Mouse (Mus musculus): ENCODE measurements at regions not wholly inside any gene's neighbourhood (a gene's known extent, or its start where the extent isn't known, plus 50 kb on each side); places are given as distances from the start of the nearest gene placed in this dataset.

DNA sequence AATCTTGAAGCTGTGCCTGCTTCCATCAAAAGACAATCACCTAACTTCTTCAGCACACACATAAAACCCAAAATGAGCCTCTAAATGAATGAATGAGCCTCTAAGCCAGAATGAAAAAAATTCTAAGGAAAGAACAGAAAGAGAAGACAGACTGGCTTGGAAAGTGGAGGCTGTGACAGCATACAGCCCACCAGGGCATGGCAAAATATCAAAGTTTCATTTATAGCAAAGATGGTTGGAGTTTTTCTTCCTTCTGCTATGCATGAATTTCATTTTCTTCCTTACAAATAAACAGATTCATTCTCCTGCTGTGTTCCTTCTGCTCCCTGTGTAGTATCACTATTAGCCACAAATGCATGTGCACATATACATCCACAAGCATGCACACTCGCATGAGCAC, 247.7 kb upstream of the Spred2 start:
- H3K9ac ChIP-seq, result no peak overlapping the region
- no peak for ATAC-seq (ENCODE audit: insufficient read depth, low FRiP score, low read depth)
- H3K27me3 ChIP-seq (replicated peaks), result no peaks in the 10 kb centered on the region
- no peak overlapping the region for H3K4me3 ChIP-seq (replicated peaks)
- WGBS, result 92% methylated on average over 1 of the region's 1 CpGs
- H3K4me1 ChIP-seq, result no peaks in the 10 kb centered on the region
- no peak overlapping the region for H3K4me2 ChIP-seq
- H3K36me3 ChIP-seq, result no peaks in the 10 kb centered on the region
- no peaks in the 10 kb centered on the region for H3K9me3 ChIP-seq
- no peak overlapping the region for H3K27ac ChIP-seq

GRCm38 (mm10) chr11:19679041-19679440, 245.1 kb upstream of the Spred2 start:
- no peaks in the 10 kb centered on the region for H3K9me3 ChIP-seq
- H3K27ac ChIP-seq, result no peak overlapping the region
- H3K9ac ChIP-seq, result no peak overlapping the region
- H3K4me2 ChIP-seq, result no peak overlapping the region
- no peaks in the 10 kb centered on the region for H3K27me3 ChIP-seq (replicated peaks)
- WGBS, result 40% methylated on average over 2 of the region's 2 CpGs
- no peak overlapping the region for H3K4me3 ChIP-seq (replicated peaks)
- no peaks in the 10 kb centered on the region for H3K4me1 ChIP-seq
- no peaks in the 10 kb centered on the region for H3K36me3 ChIP-seq
- ATAC-seq (ENCODE audit: insufficient read depth, low FRiP score, low read depth), result no peak

- no peaks in the 10 kb centered on the region for H3K36me3 ChIP-seq
Observed at GRCm38 (mm10) chr11:19679669-19680068, 244.5 kb upstream of the Spred2 start.

GRCm38 (mm10) chr11:19701198-19701597, 223.0 kb upstream of the Spred2 start:
- Histone ChIP-seq H3K4me3 (replicated peaks) (no peak overlapping the region), H3K36me3 (no peaks in the 10 kb centered on the region), H3K9me3 (no peaks in the 10 kb centered on the region), H3K27me3 (replicated peaks) (no peaks in the 10 kb centered on the region), H3K4me1 (no peaks in the 10 kb centered on the region), H3K27ac (no peak overlapping the region), H3K4me2 (no peak overlapping the region), H3K9ac (no peak overlapping the region)
- 64% methylated on average over 3 of the region's 3 CpGs for WGBS
- no peak for ATAC-seq (ENCODE audit: insufficient read depth, low FRiP score, low read depth)

More at GRCm38 (mm10) chr11:19679669-19680068, 244.5 kb upstream of the Spred2 start:
- Histone ChIP-seq H3K9ac (no peak overlapping the region), H3K9me3 (no peaks in the 10 kb centered on the region), H3K27me3 (replicated peaks) (no peaks in the 10 kb centered on the region), H3K4me2 (no peak overlapping the region), H3K4me1 (no peaks in the 10 kb centered on the region), H3K4me3 (replicated peaks) (no peak overlapping the region), H3K27ac (no peak overlapping the region)
- 66% methylated on average over 5 of the region's 5 CpGs for WGBS
- no peak for ATAC-seq (ENCODE audit: insufficient read depth, low FRiP score, low read depth)

- WGBS, result 66% methylated on average over 6 of the region's 6 CpGs
- no peaks in the 10 kb centered on the region for H3K9me3 ChIP-seq
- H3K36me3 ChIP-seq, result no peaks in the 10 kb centered on the region
- no peak overlapping the region for H3K4me3 ChIP-seq (replicated peaks)
- no peaks in the 10 kb centered on the region for H3K27me3 ChIP-seq (replicated peaks)
- no peaks in the 10 kb centered on the region for H3K4me1 ChIP-seq
- H3K4me2 ChIP-seq, result no peak overlapping the region
- ATAC-seq (ENCODE audit: insufficient read depth, low FRiP score, low read depth), result no peak
- H3K27ac ChIP-seq, result no peak overlapping the region
- no peak overlapping the region for H3K9ac ChIP-seq
Observed at GRCm38 (mm10) chr11:19708821-19709220, 215.4 kb upstream of the Spred2 start.

DNA sequence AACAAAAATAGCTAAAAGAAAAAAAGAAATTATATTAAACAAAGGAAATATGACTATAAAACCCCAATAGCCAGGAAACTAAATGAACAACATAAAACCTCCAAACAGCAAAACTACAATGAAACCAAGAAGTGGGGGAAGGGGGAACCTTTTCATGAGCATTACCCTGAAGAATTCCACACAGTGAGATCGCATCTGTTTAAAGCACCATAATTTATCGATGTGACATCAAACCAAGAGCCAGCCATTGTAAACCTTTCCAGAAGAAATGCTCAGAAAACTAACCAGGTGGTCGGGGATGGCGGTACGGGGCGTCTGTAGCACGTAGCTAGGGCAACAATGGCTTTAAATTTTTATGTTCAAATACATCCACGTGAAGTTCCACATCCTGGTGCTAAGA, 214.8 kb upstream of the Spred2 start:
- H3K9me3 ChIP-seq, result no peaks in the 10 kb centered on the region
- H3K4me1 ChIP-seq, result no peaks in the 10 kb centered on the region
- H3K27ac ChIP-seq, result no peak overlapping the region
- ATAC-seq (ENCODE audit: insufficient read depth, low FRiP score, low read depth), result no peak
- 61% methylated on average over 8 of the region's 8 CpGs for WGBS
- no peak overlapping the region for H3K4me3 ChIP-seq (replicated peaks)
- H3K27me3 ChIP-seq (replicated peaks), result no peaks in the 10 kb centered on the region
- no peaks in the 10 kb centered on the region for H3K36me3 ChIP-seq
- H3K9ac ChIP-seq, result no peak overlapping the region
- no peak overlapping the region for H3K4me2 ChIP-seq

DNA sequence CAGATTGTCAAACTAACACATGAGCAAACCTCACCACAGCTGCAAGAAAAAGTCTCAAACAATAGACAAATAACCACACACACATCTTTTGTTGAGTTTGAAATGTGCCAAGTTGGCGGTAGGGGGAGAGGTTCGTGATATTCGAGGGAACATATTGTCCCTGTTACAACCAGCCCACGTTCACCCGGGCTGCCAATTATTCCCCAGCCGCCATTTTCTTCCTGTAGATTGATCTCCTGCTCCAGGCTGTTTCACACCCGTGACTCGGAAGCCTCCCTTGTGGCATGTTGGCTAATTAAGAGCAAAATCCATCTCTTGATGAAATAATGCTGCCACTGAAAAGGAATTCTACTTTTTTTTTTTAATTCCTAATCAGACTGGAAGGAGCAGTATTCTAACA, 211.1 kb upstream of the Spred2 start:
- Histone ChIP-seq H3K9me3 (no peaks in the 10 kb centered on the region), H3K4me1 (no peaks in the 10 kb centered on the region), H3K4me3 (replicated peaks) (no peak overlapping the region), H3K9ac (no peak overlapping the region), H3K27me3 (replicated peaks) (no peaks in the 10 kb centered on the region), H3K27ac (no peak overlapping the region), H3K4me2 (no peak overlapping the region), H3K36me3 (no peaks in the 10 kb centered on the region)
- 76% methylated on average over 8 of the region's 8 CpGs for WGBS
- no peak for ATAC-seq (ENCODE audit: insufficient read depth, low FRiP score, low read depth)

DNA sequence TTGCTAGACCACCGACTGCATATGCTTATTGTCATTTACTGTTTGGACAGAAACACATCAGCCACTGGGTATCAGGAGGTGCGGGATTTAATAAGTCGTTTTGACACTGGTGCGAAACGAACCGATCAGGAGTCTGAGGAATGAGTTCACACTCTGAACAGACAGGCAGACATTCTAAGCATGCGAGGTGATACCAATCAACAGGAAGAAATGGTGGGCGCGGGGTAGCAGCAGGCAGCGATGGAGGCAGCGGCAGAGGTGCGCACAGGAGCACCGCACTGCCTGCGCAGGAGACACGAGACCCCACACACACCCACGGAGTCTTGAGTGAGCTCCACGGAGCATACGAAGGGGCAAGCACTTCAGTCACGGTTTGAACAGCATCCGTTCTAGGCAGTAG, 210.6 kb upstream of the Spred2 start:
- Histone ChIP-seq H3K4me1 (no peaks in the 10 kb centered on the region), H3K36me3 (no peaks in the 10 kb centered on the region), H3K4me2 (no peak overlapping the region), H3K27me3 (replicated peaks) (no peaks in the 10 kb centered on the region), H3K27ac (no peak overlapping the region), H3K9ac (no peak overlapping the region), H3K9me3 (no peaks in the 10 kb centered on the region), H3K4me3 (replicated peaks) (no peak overlapping the region)
- 80% methylated on average over 20 of the region's 20 CpGs for WGBS
- no peak for ATAC-seq (ENCODE audit: insufficient read depth, low FRiP score, low read depth)

DNA sequence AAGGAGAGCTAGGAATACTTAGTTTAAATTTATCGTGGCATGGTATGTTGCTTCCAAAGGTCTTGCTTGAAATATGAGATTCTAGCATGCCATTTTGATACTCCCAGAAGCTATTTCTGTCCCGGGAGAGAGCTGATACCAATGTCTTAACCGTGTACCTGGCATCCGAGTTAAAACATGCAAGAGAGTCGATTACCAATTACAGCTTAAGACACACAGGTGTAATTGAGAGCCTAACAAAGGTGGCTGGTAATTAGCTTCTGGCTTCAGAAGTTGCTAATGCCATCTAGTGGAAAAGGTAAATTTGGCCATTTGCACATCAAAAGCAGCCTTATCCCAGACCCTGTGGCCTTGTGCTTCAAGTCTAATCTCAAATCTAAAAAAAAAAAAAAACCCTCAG, 210.0 kb upstream of the Spred2 start:
- Histone ChIP-seq H3K27ac (no peak overlapping the region), H3K27me3 (replicated peaks) (no peaks in the 10 kb centered on the region), H3K4me1 (no peaks in the 10 kb centered on the region), H3K9ac (no peak overlapping the region), H3K36me3 (no peaks in the 10 kb centered on the region), H3K9me3 (no peaks in the 10 kb centered on the region), H3K4me3 (replicated peaks) (no peak overlapping the region), H3K4me2 (no peak overlapping the region)
- WGBS, result 35% methylated on average over 5 of the region's 5 CpGs
- ATAC-seq (ENCODE audit: insufficient read depth, low FRiP score, low read depth), result no peak

- Histone ChIP-seq H3K9me3 (no peaks in the 10 kb centered on the region), H3K27ac (no peak overlapping the region), H3K4me2 (no peak overlapping the region), H3K27me3 (replicated peaks) (no peaks in the 10 kb centered on the region), H3K36me3 (no peaks in the 10 kb centered on the region), H3K9ac (no peak overlapping the region), H3K4me3 (replicated peaks) (no peak overlapping the region), H3K4me1 (no peaks in the 10 kb centered on the region)
- 24% methylated on average over 8 of the region's 8 CpGs for WGBS
- ATAC-seq (ENCODE audit: insufficient read depth, low FRiP score, low read depth), result no peak
Observed at GRCm38 (mm10) chr11:19714888-19715595, 209.1 kb upstream of the Spred2 start.

DNA sequence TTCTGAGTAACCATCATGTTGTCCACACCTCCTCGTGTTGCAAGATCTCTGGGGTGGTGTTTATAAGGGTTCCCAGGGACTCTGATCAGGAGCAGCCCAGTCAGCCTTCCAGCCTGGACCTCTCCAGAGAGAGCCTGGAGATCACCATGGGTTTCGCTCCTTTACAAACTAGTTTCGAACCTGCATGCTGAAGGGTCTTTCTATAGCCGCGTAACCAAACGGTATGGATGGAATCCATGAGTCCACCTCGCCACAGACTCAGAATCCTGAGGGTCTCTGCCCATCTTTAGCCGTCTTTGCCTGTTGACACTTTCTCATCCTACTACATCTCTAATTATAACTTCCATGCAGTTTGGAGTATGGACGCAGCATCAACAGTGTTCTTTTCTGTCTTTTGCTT, 206.0 kb upstream of the Spred2 start:
- Histone ChIP-seq H3K4me2 (no peak overlapping the region), H3K9me3 (no peaks in the 10 kb centered on the region), H3K27ac (no peak overlapping the region)

GRCm38 (mm10) chr11:19729031-19729430, 195.1 kb upstream of the Spred2 start:
- no peaks in the 10 kb centered on the region for H3K4me1 ChIP-seq
- no peaks in the 10 kb centered on the region for H3K36me3 ChIP-seq
- H3K4me2 ChIP-seq, result no peak overlapping the region
- no peak overlapping the region for H3K9ac ChIP-seq
- 83% methylated on average over 8 of the region's 8 CpGs for WGBS
- H3K9me3 ChIP-seq, result no peaks in the 10 kb centered on the region
- no peak for ATAC-seq (ENCODE audit: insufficient read depth, low FRiP score, low read depth)
- no peak overlapping the region for H3K4me3 ChIP-seq (replicated peaks)
- H3K27me3 ChIP-seq (replicated peaks), result no peaks in the 10 kb centered on the region
- no peak overlapping the region for H3K27ac ChIP-seq

More for the DNA sequence above, 206.0 kb upstream of the Spred2 start:
- H3K9ac ChIP-seq, result no peak overlapping the region
- no peak for ATAC-seq (ENCODE audit: insufficient read depth, low FRiP score, low read depth)
- H3K27me3 ChIP-seq (replicated peaks), result no peaks in the 10 kb centered on the region
- no peaks in the 10 kb centered on the region for H3K4me1 ChIP-seq
- 91% methylated on average over 9 of the region's 9 CpGs for WGBS
- no peak overlapping the region for H3K4me3 ChIP-seq (replicated peaks)
- no peaks in the 10 kb centered on the region for H3K36me3 ChIP-seq

GRCm38 (mm10) chr11:19730747-19731146, 193.4 kb upstream of the Spred2 start:
- no peak overlapping the region for H3K9ac ChIP-seq
- H3K27me3 ChIP-seq (replicated peaks), result no peaks in the 10 kb centered on the region
- no peaks in the 10 kb centered on the region for H3K9me3 ChIP-seq
- no peak overlapping the region for H3K27ac ChIP-seq
- H3K4me3 ChIP-seq (replicated peaks), result no peak overlapping the region
- 89% methylated on average over 5 of the region's 5 CpGs for WGBS
- no peaks in the 10 kb centered on the region for H3K4me1 ChIP-seq
- ATAC-seq (ENCODE audit: insufficient read depth, low FRiP score, low read depth), result no peak
- H3K4me2 ChIP-seq, result no peak overlapping the region
- no peaks in the 10 kb centered on the region for H3K36me3 ChIP-seq

Measured in stomach, embryonic 15.5 days (tissue).